Comparison of ENCODE assay signal across 8 mouse cellular contexts in the genomic region with DNA sequence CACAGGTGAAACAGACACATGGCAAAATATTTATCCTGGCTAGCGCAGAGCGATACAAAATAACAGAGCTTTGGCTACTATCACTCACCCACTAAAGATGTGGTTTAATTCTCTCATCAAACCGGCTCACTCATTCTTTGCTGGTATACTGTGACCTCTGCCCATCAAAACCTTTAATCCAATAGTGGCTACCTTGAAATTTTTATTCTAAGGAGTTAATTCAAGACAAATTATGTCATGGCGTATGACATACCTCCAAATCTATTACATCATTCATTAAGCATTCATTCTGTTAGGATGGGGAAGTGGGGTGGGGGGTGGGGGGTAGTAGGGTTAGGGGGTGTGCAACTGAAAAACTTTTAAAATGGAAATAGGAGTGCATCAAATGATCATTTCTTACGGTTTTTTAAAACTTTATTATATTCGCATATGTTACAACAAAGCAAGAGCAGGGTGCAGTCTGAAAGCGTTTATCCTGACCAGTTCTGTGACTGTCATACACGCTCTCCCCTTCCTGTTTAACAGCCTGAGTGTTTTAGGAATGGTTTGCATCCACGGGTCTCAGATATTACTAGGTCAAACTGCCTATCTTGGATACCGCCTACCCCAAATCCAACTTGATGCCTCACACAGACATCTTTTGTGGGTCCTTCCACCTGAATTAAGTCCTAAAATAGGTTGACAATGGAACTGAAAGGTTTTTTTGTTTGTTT. TPM values are rescaled to one million over a fixed set of nuclear protein-coding genes. Genes with fewer than 3 reads are reported as not detected.
DNase-seq lines count a peak whose midpoint lies in the region; ATAC-seq and TF ChIP-seq lines count a peak whose summit lies in the region.

No protein-coding gene starts in this region.

- H3K27ac ChIP-seq in heart, embryonic 10.5 days: peak overlapping the region; percentile 100
- H3K27ac ChIP-seq in ES-Bruce4 (ENCODE audit: insufficient read depth, low read length): no peak overlapping the region
- H3K27ac ChIP-seq in forebrain, embryonic 16.5 days (ENCODE audit: low read length): no peak overlapping the region
- peak overlapping the region; percentile 90 for H3K27ac ChIP-seq in liver, embryonic 14.5 days

- peaks cover 37% of the 10 kb centered on the region for H3K4me1 ChIP-seq in heart, embryonic 10.5 days
- H3K4me1 ChIP-seq in ES-Bruce4 (ENCODE audit: control insufficient read depth, insufficient read depth, low read length): no peaks in the 10 kb centered on the region
- peaks cover 21% of the 10 kb centered on the region for H3K4me1 ChIP-seq in forebrain, embryonic 16.5 days (replicated peaks; ENCODE audit: control insufficient read depth, insufficient read depth, low read length)
- H3K4me1 ChIP-seq in liver, embryonic 14.5 days (replicated peaks; ENCODE audit: control insufficient read depth in 2 of 2, insufficient read depth in 2 of 2, low read length in 1 of 2): peaks cover 22 to 27% of the 10 kb centered on the region in 2 experiments

- ATAC-seq in forebrain, embryonic 16.5 days: no peak
- peak; percentile 22; the same call in 1 of the 2 replicates for ATAC-seq in liver, embryonic 14.5 days (ENCODE audit: insufficient read depth)

- H3K36me3 ChIP-seq in heart, embryonic 10.5 days: no peaks in the 10 kb centered on the region
- no peaks in the 10 kb centered on the region for H3K36me3 ChIP-seq in ES-Bruce4 (ENCODE audit: control insufficient read depth, insufficient read depth, low read length, poor library complexity, severe bottlenecking)
- no peaks in the 10 kb centered on the region for H3K36me3 ChIP-seq in forebrain, embryonic 16.5 days (ENCODE audit: control insufficient read depth, insufficient read depth)
- H3K36me3 ChIP-seq in liver, embryonic 14.5 days (replicated peaks; ENCODE audit: control insufficient read depth, insufficient read depth, low read depth): no peaks in the 10 kb centered on the region

- TF ChIP-seq EP300 in ES-Bruce4 (IDR thresholded peaks at IDR 0.05; ENCODE audit: insufficient read depth, low read depth, low read length): no peak
- TF ChIP-seq EP300 in liver, embryonic 14.5 days (IDR thresholded peaks at IDR 0.05; ENCODE audit: low read depth): no peak

- no peaks in the 10 kb centered on the region for H3K9me3 ChIP-seq in heart, embryonic 10.5 days
- no peaks in the 10 kb centered on the region for H3K9me3 ChIP-seq in ES-Bruce4 (replicated peaks; ENCODE audit: control insufficient read depth, insufficient read depth, low read length, poor library complexity, severe bottlenecking)
- no peaks in the 10 kb centered on the region for H3K9me3 ChIP-seq in forebrain, embryonic 16.5 days (ENCODE audit: control insufficient read depth, low read length)
- H3K9me3 ChIP-seq in liver, embryonic 14.5 days (ENCODE audit: control insufficient read depth, low read length): no peaks in the 10 kb centered on the region

- H3K4me2 ChIP-seq in forebrain, embryonic 16.5 days (ENCODE audit: low read length): peak overlapping the region; percentile 66
- H3K4me2 ChIP-seq in liver, embryonic 14.5 days (ENCODE audit: low read depth): peak overlapping the region; percentile 79

- H3K9ac ChIP-seq in ES-Bruce4 (ENCODE audit: low read depth, poor library complexity, severe bottlenecking): peak overlapping the region; percentile 94
- peak overlapping the region; percentile 89 for H3K9ac ChIP-seq in forebrain, embryonic 16.5 days (replicated peaks; ENCODE audit: low read depth, low read length)
- H3K9ac ChIP-seq in liver, embryonic 14.5 days (replicated peaks): peak overlapping the region; percentile 95

- 68% methylated on average over 10 of the region's 10 CpGs for WGBS in heart, embryonic 10.5 days
- 62% methylated on average over 10 of the region's 10 CpGs for WGBS in forebrain, embryonic 16.5 days
- 37% methylated on average over 10 of the region's 10 CpGs for whole genome bisulfite sequencing in liver, embryonic 14.5 days (ENCODE audit: insufficient replicate concordance)

- no peak for DNase-seq in heart, embryonic 10.5 days (ENCODE audit: low spot score)
- no peak for DNase-seq in heart, adult 8-10 months (ENCODE audit: low spot score)
- DNase-seq in liver, embryonic 14.5 days (ENCODE audit: low read depth in 3 of 3, low spot score in 3 of 3): peak in 2 of 3 experiments; percentile 31 to 44
- DNase-seq in left cerebral cortex, adult 18-20 months (ENCODE audit: low spot score in 2 of 2): no peak
- no peak for DNase-seq in yolk sac, embryonic 10.5 days (ENCODE audit: low spot score)
- DNase-seq in layer of hippocampus, postnatal 14 days (ENCODE audit: low spot score in 2 of 2): no peak

- peak overlapping the region; percentile 93 for H3K4me3 ChIP-seq in heart, embryonic 10.5 days
- H3K4me3 ChIP-seq in ES-Bruce4 (ENCODE audit: low read depth, low read length): no peak overlapping the region
- peak overlapping the region; percentile 74 for H3K4me3 ChIP-seq in forebrain, embryonic 16.5 days (replicated peaks; ENCODE audit: low read length)
- peak overlapping the region; percentile 79 for H3K4me3 ChIP-seq in liver, embryonic 14.5 days (ENCODE audit: insufficient read depth in 1 of 2, low read depth in 2 of 2, low read length in 2 of 2)

- H3K27me3 ChIP-seq in heart, embryonic 10.5 days (ENCODE audit: insufficient read depth, poor library complexity, severe bottlenecking): no peaks in the 10 kb centered on the region
- no peaks in the 10 kb centered on the region for H3K27me3 ChIP-seq in ES-Bruce4 (ENCODE audit: control insufficient read depth, insufficient read depth, low read length, poor library complexity, severe bottlenecking)
- no peaks in the 10 kb centered on the region for H3K27me3 ChIP-seq in forebrain, embryonic 16.5 days (replicated peaks; ENCODE audit: control insufficient read depth, insufficient read depth, low read length)
- H3K27me3 ChIP-seq in liver, embryonic 14.5 days (ENCODE audit: control insufficient read depth, insufficient read depth, low read length): no peaks in the 10 kb centered on the region

- no peak for TF ChIP-seq CTCF in ES-Bruce4 (IDR thresholded peaks at IDR 0.05; ENCODE audit: low read depth, low read length)
- no peak for TF ChIP-seq CTCF in liver, embryonic 14.5 days (IDR thresholded peaks at IDR 0.05; ENCODE audit: low read depth)

- TF ChIP-seq POLR2A in ES-Bruce4 (IDR thresholded peaks at IDR 0.05; ENCODE audit: insufficient read depth, low read length): no peak

RNA-seq across cellular contexts. Expression of gene Fbxw4, which starts 1.4 kb away (rescaled TPM):
- 5.5 and 6.0 TPM in 2 replicates for polyA plus RNA-seq in heart, embryonic 10.5 days (2016; fragmentation: Nextera tagmentation; extraction: Ambion mirVana)
- 10 to 100 TPM; 27.2 to 32.6 (median 31.2) TPM for total RNA-seq in heart, adult 8-10 months (2022)
- 13.2 and 15.5 TPM in 2 replicates for polyA plus RNA-seq in ES-Bruce4 (2011; ENCODE audit: insufficient read depth, insufficient read length, low read depth, missing spikeins)
- polyA plus RNA-seq in forebrain, embryonic 16.5 days (2015; fragmentation: Nextera tagmentation; extraction: Ambion mirVana): 3.2 and 5.7 TPM in 2 replicates
- 14.5 and 18.9 TPM in 2 replicates for polyA plus RNA-seq in liver, embryonic 14.5 days (2012; rRNA removed)
- polyA plus RNA-seq in liver, embryonic 14.5 days (2014; fragmentation: Nextera tagmentation; extraction: Ambion mirVana): 2.5 and 3.1 TPM in 2 replicates
- 10 to 100 TPM; 31.6 to 36.4 TPM for total RNA-seq in left cerebral cortex, adult 18-20 months (2021)
- total RNA-seq in layer of hippocampus, postnatal 14 days (2021): 10 to 100 TPM; 31.9 to 32.1 TPM

Comparison
In these comparisons a context has a peak if more than half of its experiments do, and no peak if none do; other contexts are left out.
1. DNase-seq: peak in liver, embryonic 14.5 days (2 of 3); none in heart, embryonic 10.5 days (single experiment), heart, adult 8-10 months (single experiment), left cerebral cortex, adult 18-20 months (0 of 2), yolk sac, embryonic 10.5 days (single experiment) and layer of hippocampus, postnatal 14 days (0 of 2).
2. H3K27ac ChIP-seq: peak in heart, embryonic 10.5 days (single experiment) and liver, embryonic 14.5 days (single experiment); none in ES-Bruce4 (single experiment) and forebrain, embryonic 16.5 days (single experiment).
3. Peak in every context shown above with its lines, with median percentiles within 50 percentile points of each other: H3K9ac ChIP-seq.